Mouse (Mus musculus): ENCODE data around the gene Ccl6. TPM values are rescaled to one million over a fixed set of nuclear protein-coding genes. Genes with fewer than 3 reads are reported as not detected.

Ccl6 gene
- total and polyA plus RNA-seq, 2 experiments = 3.3 to 14.1 TPM

DNA sequence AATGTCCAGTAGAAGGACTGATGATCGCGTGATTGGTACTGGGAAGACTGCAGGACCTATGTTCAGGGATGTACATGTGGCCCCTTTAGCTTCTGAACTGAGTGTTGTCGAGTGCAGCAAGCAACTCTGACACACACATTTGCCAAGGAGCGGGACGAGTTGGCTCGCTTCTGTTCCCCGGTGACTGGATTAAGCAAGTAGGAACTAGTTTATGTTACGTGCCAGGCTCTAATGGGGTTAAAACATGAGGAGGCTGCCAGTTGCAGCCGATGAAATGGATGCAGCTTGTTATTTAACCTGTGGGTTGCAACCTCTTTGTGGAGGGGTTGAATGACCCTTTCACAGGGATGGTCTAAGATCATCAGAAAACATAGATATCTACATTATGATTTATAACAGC lies 24.8 kb downstream of the Ccl6 start:
- no peak for DNase-seq (ENCODE audit: extremely low read depth, low read depth, low spot score)
- peaks cover 11% of the 10 kb centered on the region for H3K4me1 ChIP-seq (ENCODE audit: control insufficient read depth, insufficient read depth, low read length)
- TF ChIP-seq POLR2A (IDR thresholded peaks at IDR 0.05; ENCODE audit: extremely low read depth, insufficient read depth, low read length) = no peak
- no peak for TF ChIP-seq CTCF (IDR thresholded peaks at IDR 0.05; ENCODE audit: low read depth, low read length)
- no peak overlapping the region for H3K9ac ChIP-seq (ENCODE audit: low read depth, low read length)
- H3K79me2 ChIP-seq (ENCODE audit: control insufficient read depth, insufficient read depth, low read length) = no peaks in the 10 kb centered on the region
- H3K4me3 ChIP-seq (ENCODE audit: insufficient read depth, low read depth, low read length) = no peak overlapping the region
- WGBS = 91% methylated on average over 9 of the region's 9 CpGs
- no peak overlapping the region for H3K27ac ChIP-seq (replicated peaks; ENCODE audit: insufficient read depth, low read depth, low read length)
- H3K27me3 ChIP-seq (ENCODE audit: control insufficient read depth, insufficient read depth, low read length) = no peaks in the 10 kb centered on the region
- H3K36me3 ChIP-seq (ENCODE audit: control insufficient read depth, insufficient read depth, low read length) = no peaks in the 10 kb centered on the region

GRCm38 (mm10) chr11:83567311-83567710 lies 25.6 kb downstream of the Ccl6 start:
- Histone ChIP-seq H3K4me3 (ENCODE audit: insufficient read depth, low read depth, low read length) (no peak overlapping the region), H3K9ac (ENCODE audit: low read depth, low read length) (no peak overlapping the region), H3K36me3 (ENCODE audit: control insufficient read depth, insufficient read depth, low read length) (no peaks in the 10 kb centered on the region), H3K79me2 (ENCODE audit: control insufficient read depth, insufficient read depth, low read length) (no peaks in the 10 kb centered on the region), H3K4me1 (ENCODE audit: control insufficient read depth, insufficient read depth, low read length) (peaks cover 15% of the 10 kb centered on the region), H3K27ac (replicated peaks; ENCODE audit: insufficient read depth, low read depth, low read length) (no peak overlapping the region), H3K27me3 (ENCODE audit: control insufficient read depth, insufficient read depth, low read length) (no peaks in the 10 kb centered on the region)
- no peak for TF ChIP-seq POLR2A (IDR thresholded peaks at IDR 0.05; ENCODE audit: extremely low read depth, insufficient read depth, low read length)
- no peak for DNase-seq (ENCODE audit: extremely low read depth, low read depth, low spot score)
- WGBS = 86% methylated on average over 7 of the region's 7 CpGs

DNA sequence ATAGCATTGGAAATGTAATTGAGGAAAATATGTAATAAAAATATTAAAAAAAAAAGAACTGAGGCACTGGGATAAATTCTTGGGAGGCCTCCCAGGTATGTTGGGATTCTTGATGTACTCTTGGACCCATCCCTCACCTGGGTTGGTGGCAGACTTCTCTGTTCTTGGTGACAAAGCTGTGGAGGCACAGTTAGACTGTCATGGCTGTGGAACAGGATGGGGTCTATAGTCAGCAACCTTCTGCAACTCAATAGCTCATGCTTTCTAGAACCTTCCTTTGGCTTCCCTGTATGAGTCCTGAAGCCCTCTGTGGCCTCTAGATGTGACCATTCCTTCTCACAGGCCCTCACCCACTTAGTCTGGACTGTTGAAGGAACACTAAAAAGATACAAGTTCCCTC lies 26.3 kb downstream of the Ccl6 start:
- H3K4me3 ChIP-seq (ENCODE audit: insufficient read depth, low read depth, low read length) = no peak overlapping the region
- no peaks in the 10 kb centered on the region for H3K27me3 ChIP-seq (ENCODE audit: control insufficient read depth, insufficient read depth, low read length)
- no peak overlapping the region for H3K9ac ChIP-seq (ENCODE audit: low read depth, low read length)
- H3K4me1 ChIP-seq (ENCODE audit: control insufficient read depth, insufficient read depth, low read length) = peaks cover 19% of the 10 kb centered on the region
- DNase-seq (ENCODE audit: extremely low read depth, low read depth, low spot score) = no peak
- TF ChIP-seq CTCF (IDR thresholded peaks at IDR 0.05; ENCODE audit: low read depth, low read length) (no peak), POLR2A (IDR thresholded peaks at IDR 0.05; ENCODE audit: extremely low read depth, insufficient read depth, low read length) (no peak)
- H3K27ac ChIP-seq (replicated peaks; ENCODE audit: insufficient read depth, low read depth, low read length) = no peak overlapping the region
- no peaks in the 10 kb centered on the region for H3K79me2 ChIP-seq (ENCODE audit: control insufficient read depth, insufficient read depth, low read length)
- H3K36me3 ChIP-seq (ENCODE audit: control insufficient read depth, insufficient read depth, low read length) = no peaks in the 10 kb centered on the region

- 10% methylated on average over 2 of the region's 2 CpGs for WGBS
- no peak overlapping the region for H3K27ac ChIP-seq (replicated peaks; ENCODE audit: insufficient read depth, low read depth, low read length)
- DNase-seq (ENCODE audit: extremely low read depth, low read depth, low spot score) = peak; percentile 82
Observed at GRCm38 (mm10) chr11:83563754-83564153, 29.1 kb downstream of the Ccl6 start.

DNA sequence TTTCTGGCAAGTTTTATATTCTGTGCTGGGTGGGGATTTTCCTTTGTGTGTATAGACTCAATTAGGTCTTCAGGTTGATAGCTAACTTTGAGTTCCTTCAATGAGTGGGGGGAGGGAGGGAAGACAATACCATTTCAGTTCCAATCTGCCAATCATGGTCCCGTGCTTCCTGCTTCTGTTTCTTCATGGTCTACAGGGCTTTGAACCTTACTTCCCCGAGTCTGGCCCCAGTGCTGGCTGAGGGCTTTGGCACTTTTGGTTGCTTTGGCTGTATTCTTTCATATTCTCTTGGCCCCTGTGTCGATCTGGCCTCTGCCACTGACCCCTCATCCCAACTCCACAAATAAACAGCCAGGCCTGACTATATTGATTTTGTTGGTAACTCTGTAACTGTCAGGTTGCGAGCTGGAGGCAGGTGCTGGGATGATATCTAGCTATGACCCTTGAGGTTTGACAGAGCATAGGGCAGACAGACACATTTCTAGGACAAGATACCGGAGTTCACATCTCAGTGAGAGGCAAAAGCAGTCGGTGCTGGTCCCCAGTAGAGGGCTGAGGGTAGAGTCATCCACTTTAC lies 30.5 kb downstream of the Ccl6 start:
- Histone ChIP-seq H3K27me3 (ENCODE audit: control insufficient read depth, insufficient read depth, low read length) (no peaks in the 10 kb centered on the region), H3K36me3 (ENCODE audit: control insufficient read depth, insufficient read depth, low read length) (no peaks in the 10 kb centered on the region), H3K4me1 (ENCODE audit: control insufficient read depth, insufficient read depth, low read length) (peaks cover 8% of the 10 kb centered on the region), H3K4me3 (ENCODE audit: insufficient read depth, low read depth, low read length) (no peak overlapping the region), H3K79me2 (ENCODE audit: control insufficient read depth, insufficient read depth, low read length) (no peaks in the 10 kb centered on the region), H3K9ac (ENCODE audit: low read depth, low read length) (no peak overlapping the region), H3K27ac (replicated peaks; ENCODE audit: insufficient read depth, low read depth, low read length) (peak overlapping the region; percentile 27)
- peak; percentile 97 for DNase-seq (ENCODE audit: extremely low read depth, low read depth, low spot score)
- TF ChIP-seq POLR2A (IDR thresholded peaks at IDR 0.05; ENCODE audit: extremely low read depth, insufficient read depth, low read length) (no peak), CTCF (IDR thresholded peaks at IDR 0.05; ENCODE audit: low read depth, low read length) (0 out of 2 replicates have a peak, but pooled peaks have one; percentile 9)
- 10% methylated on average over 6 of the region's 6 CpGs for WGBS

More at GRCm38 (mm10) chr11:83563754-83564153, 29.1 kb downstream of the Ccl6 start:
- H3K27me3 ChIP-seq (ENCODE audit: control insufficient read depth, insufficient read depth, low read length) = no peaks in the 10 kb centered on the region
- H3K36me3 ChIP-seq (ENCODE audit: control insufficient read depth, insufficient read depth, low read length) = no peaks in the 10 kb centered on the region
- H3K4me1 ChIP-seq (ENCODE audit: control insufficient read depth, insufficient read depth, low read length) = peaks cover 8% of the 10 kb centered on the region
- no peak overlapping the region for H3K4me3 ChIP-seq (ENCODE audit: insufficient read depth, low read depth, low read length)
- TF ChIP-seq POLR2A (IDR thresholded peaks at IDR 0.05; ENCODE audit: extremely low read depth, insufficient read depth, low read length) = no peak
- no peak for TF ChIP-seq CTCF (IDR thresholded peaks at IDR 0.05; ENCODE audit: low read depth, low read length)
- no peaks in the 10 kb centered on the region for H3K79me2 ChIP-seq (ENCODE audit: control insufficient read depth, insufficient read depth, low read length)
- no peak overlapping the region for H3K9ac ChIP-seq (ENCODE audit: low read depth, low read length)

- WGBS = 81% methylated on average over 6 of the region's 6 CpGs
- no peak overlapping the region for H3K27ac ChIP-seq (replicated peaks; ENCODE audit: insufficient read depth, low read depth, low read length)
- H3K4me3 ChIP-seq (ENCODE audit: insufficient read depth, low read depth, low read length) = no peak overlapping the region
- H3K4me1 ChIP-seq (ENCODE audit: control insufficient read depth, insufficient read depth, low read length) = peaks cover 8% of the 10 kb centered on the region
- H3K27me3 ChIP-seq (ENCODE audit: control insufficient read depth, insufficient read depth, low read length) = no peaks in the 10 kb centered on the region
- TF ChIP-seq POLR2A (IDR thresholded peaks at IDR 0.05; ENCODE audit: extremely low read depth, insufficient read depth, low read length) = no peak
- no peak for TF ChIP-seq CTCF (IDR thresholded peaks at IDR 0.05; ENCODE audit: low read depth, low read length)
- no peaks in the 10 kb centered on the region for H3K36me3 ChIP-seq (ENCODE audit: control insufficient read depth, insufficient read depth, low read length)
- H3K9ac ChIP-seq (ENCODE audit: low read depth, low read length) = no peak overlapping the region
- H3K79me2 ChIP-seq (ENCODE audit: control insufficient read depth, insufficient read depth, low read length) = no peaks in the 10 kb centered on the region
- no peak for DNase-seq (ENCODE audit: extremely low read depth, low read depth, low spot score)
Observed at GRCm38 (mm10) chr11:83560405-83560804, 32.5 kb downstream of the Ccl6 start.
